Mouse (Mus musculus) erythroblast, embryonic 14.5 days (primary cell): ENCODE measurements around the gene Chic2.

Experiments used
- GATA1 ChIP-seq: IDR thresholded peaks from 2 replicates; pipeline ENCODE4 v1.6.1; 2012; ENCODE audit warnings: low read length, inconsistent platforms, mixed read lengths
- TAL1 ChIP-seq: IDR thresholded peaks from 3 replicates; pipeline ENCODE4 v1.6.1; 2012; ENCODE audit warnings: low read length, inconsistent platforms, mixed read lengths

- TF ChIP-seq TAL1 (no peak), GATA1 (no peak)
These were observed 22.7 kb upstream of the Chic2 start for GRCm38 (mm10) chr5:75067125-75067756.
